Mouse (Mus musculus) c-Kit-positive CD71-positive TER-119-negative erythroid progenitor cells, embryonic 14.5 days (primary cell): ENCODE measurements at regions not wholly inside any gene's neighbourhood (a gene's known extent, or its start where the extent isn't known, plus 50 kb on each side); places are given as distances from the start of the nearest gene placed in this dataset.

Experiments
- DNase-seq: peaks from one replicate; pipeline ENCODE4 v3.0.0-alpha.2; 2013; ENCODE audit warnings: low read depth

GRCm38 (mm10) chr1:77267311-77268003, 247.4 kb downstream of the Epha4 start:
- no peak for DNase-seq

GRCm38 (mm10) chr1:77275297-77275696, 239.6 kb downstream of the Epha4 start:
- no peak for DNase-seq

GRCm38 (mm10) chr1:77279566-77279965, 235.3 kb downstream of the Epha4 start:
- no peak for DNase-seq

DNA sequence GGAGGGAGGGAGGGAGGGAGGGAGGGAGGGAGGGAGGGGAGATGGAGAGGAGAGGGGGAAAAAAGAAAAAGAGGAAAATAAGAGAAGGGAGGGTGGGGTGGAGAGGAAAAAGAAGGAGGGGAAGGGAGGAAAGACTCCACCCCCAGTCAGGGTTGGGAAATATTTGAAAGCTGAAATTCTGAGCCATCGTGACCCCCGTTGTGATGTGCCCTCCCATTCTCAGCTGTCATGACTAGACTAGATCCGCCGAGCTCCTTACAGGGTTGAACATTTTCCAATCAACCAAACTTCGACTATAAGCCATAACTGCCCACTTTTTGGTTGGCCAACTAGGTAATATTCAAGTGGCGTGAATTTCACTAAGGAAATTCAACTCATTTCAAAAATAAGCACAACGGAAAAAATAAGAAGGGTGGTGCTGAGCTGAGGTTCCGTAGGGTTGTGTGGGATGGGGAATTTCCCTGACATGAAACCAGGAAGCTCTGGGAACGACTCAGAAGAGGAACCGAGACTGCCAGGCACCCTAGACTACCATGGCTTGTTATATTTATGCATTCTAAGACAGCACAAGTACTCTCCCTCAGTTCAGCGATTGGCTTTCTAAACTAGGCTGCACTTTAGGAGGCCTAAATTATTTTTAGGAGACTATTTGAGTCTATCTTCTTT, 234.4 kb downstream of the Epha4 start:
- no peak for DNase-seq

GRCm38 (mm10) chr1:77281741-77282140, 233.1 kb downstream of the Epha4 start:
- peak; percentile 60 for DNase-seq

DNA sequence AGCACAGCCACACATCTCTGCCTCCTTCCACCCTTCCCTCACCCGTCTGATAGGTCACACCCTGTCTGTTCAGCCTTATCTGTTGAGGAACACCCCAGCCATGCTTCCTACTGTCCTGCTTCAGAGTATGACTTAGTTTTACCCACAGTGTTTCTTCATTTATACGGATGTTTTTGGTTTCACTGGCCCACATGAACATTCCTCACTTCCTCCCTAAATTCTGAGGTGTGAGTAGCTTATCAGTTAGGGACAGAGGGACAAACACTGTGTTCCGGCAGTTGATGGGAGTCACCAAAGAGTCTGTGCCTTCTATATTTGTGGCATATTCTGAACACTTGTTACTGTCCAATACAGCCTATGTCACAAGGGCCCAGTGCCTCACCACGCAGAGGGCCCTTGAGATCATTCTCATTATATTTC, 216.2 kb downstream of the Epha4 start:
- DNase-seq: peak; percentile 53

- DNase-seq: no peak
These were observed 214.1 kb downstream of the Epha4 start for GRCm38 (mm10) chr1:77300806-77301205.

DNA sequence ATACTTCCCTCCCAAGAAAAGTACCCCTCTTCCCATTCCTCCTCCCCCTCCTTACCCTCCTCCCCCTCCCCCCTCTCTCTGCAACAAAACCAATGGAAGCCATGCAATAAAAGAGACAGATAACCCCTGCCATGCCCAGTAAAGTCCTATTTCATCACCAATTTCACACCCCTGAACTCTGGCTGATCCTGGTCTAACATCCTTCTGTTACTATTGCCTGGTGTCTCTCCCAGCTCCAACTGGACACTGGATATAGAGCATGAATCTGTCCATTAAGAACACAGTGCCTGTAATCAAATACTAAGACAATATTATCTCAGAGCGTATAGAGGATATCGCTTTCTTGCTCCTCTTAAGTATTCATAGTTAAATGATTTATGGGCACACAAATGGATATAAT, 210.1 kb downstream of the Epha4 start:
- no peak for DNase-seq

DNA sequence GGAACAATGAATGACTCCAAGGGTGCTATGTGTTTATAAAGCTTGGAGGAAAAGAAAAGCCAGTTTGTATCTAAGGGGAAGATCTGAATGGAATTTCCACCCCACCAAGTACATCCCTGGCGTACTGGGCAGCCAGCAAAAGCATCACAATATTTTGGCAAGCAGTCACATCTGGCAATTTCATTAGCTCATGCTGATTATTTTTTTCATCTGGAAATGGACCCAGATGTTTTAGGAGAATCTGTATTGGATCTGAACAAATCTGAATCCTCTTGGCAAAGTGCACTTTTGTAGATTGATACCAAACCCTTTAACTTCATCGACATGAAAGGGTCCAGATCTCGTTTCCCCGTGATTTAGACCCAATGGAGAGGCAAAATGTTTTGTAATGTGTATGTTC, 207.1 kb downstream of the Epha4 start:
- DNase-seq: no peak

- DNase-seq: no peak
These were observed 201.8 kb downstream of the Epha4 start for GRCm38 (mm10) chr1:77313119-77313518.

DNA sequence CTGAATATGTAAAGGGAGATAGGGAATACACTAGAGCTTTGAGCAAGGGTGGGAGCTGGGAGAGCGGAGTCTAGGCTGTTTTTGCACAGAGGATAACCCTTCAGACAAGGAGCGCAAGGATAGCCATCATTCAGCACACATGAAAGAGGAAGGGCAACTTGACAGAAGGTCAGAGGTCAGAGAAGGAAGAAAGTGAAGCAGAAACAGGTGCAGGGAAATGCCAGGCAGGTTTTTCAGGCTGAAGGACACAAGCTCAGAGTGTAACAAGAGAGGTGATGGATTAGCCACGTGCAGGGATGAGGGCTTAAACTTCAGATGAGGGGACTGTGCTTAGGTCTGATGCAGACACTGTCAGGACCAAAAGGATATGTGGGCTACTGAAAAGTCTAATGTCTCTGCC, 199.5 kb downstream of the Epha4 start:
- no peak for DNase-seq

DNA sequence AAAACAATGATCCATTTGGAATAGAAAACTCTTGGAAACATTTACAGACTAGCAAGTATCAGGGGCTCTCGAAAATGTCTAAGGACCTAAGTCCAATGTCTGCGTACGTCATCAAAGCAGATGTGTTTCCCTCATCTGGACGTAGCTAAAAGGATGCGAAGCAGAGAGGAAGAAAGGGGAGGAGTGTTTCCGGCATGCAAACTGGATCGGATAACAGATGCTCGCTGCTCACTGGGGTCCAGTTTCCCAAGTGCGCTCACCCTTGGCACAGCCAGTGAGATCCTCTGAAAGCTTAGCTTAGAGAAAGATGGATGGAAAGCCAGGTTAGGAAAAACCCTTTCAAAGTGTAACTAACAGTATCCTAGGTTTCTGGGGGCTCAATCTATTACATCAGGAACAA, 198.7 kb downstream of the Epha4 start:
- no peak for DNase-seq
